Mouse (Mus musculus): ENCODE results near the gene Cyp1a1.

DNA sequence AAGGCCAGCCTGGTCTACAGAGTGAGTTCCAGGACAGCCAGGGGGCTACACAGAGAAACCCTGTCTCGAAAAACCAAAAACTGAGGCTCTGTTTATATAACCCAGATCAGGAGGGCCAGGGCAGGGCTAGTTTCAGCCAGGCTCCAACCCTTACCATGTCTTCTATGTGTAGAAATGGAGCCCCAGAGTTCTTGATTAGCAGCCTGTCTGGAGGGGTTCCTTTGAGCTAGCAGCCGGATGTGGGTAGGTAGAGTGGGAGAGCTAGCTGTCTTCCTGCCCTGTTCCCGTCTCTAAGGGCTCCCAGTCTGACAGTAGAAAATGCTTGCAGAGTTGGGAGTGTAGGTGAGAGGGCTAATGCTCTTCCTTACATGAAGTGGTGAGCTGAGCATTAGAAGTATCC is 20.6 kb upstream of the Cyp1a1 start:
- TF ChIP-seq CTCF (IDR thresholded peaks at IDR 0.05; ENCODE audit: low read depth, low read length) (no peak), POLR2A (IDR thresholded peaks at IDR 0.05; ENCODE audit: insufficient read depth, low read length) (no peak)
